Mouse (Mus musculus) intestine, postnatal 0 days (tissue): ENCODE results near the gene Scgb3a1. TPM values are rescaled to one million over a fixed set of nuclear protein-coding genes. Genes with fewer than 3 reads are reported as not detected.
A peak's percentile ranks its signal among the peaks of the same experiment; 100 is the strongest.

ENCODE experiments used
- ATAC-seq: fragments of 200-750 bp; cut with Nextera tagmentation; 2 replicates; pipeline ENCODE4 v1.8.0; 2017; ENCODE audit warnings: mild to moderate bottlenecking, moderate TSS enrichment, moderate library complexity
- H3K27ac ChIP-seq: fragments of 300-500 bp; sonication (generic); 2 replicates; pipeline ENCODE4 v1.5.1; 2014; ENCODE audit warnings: mild to moderate bottlenecking, low read depth, low read length, moderate library complexity
- H3K27me3 ChIP-seq: fragments of 300-500 bp; sonication (generic); replicated peaks from 2 replicates; pipeline ENCODE4 v1.6.1; 2014; ENCODE audit warnings: low read length, mixed read lengths; ENCODE audit not compliant: control insufficient read depth, insufficient read depth
- H3K36me3 ChIP-seq: fragments of 300-500 bp; sonication (generic); 2 replicates; pipeline ENCODE4 v1.6.1; 2014; ENCODE audit warnings: mild to moderate bottlenecking, moderate library complexity; ENCODE audit not compliant: control insufficient read depth, insufficient read depth
- H3K4me1 ChIP-seq: fragments of 300-500 bp; sonication (generic); replicated peaks from 2 replicates; pipeline ENCODE4 v1.6.1; 2014; ENCODE audit warnings: antibody characterized with exemption, low read length, mixed read lengths; ENCODE audit not compliant: control insufficient read depth, insufficient read depth
- H3K4me2 ChIP-seq: fragments of 300-500 bp; sonication (generic); replicated peaks from 2 replicates; pipeline ENCODE4 v1.6.1; 2014; ENCODE audit warnings: low read depth, mild to moderate bottlenecking, moderate library complexity
- H3K4me3 ChIP-seq: fragments of 300-500 bp; sonication (generic); 2 replicates; pipeline ENCODE4 v1.5.1; 2014; ENCODE audit warnings: low read depth, low read length
- H3K9ac ChIP-seq: fragments of 300-500 bp; sonication (generic); 2 replicates; pipeline ENCODE4 v1.6.1; 2014; ENCODE audit warnings: mild to moderate bottlenecking, low read depth, low read length
- H3K9me3 ChIP-seq: fragments of 300-500 bp; sonication (generic); 2 replicates; pipeline ENCODE4 v1.6.1; 2016; ENCODE audit warnings: mixed run types; ENCODE audit not compliant: control insufficient read depth
- CTCF ChIP-seq: sonication (generic); IDR thresholded peaks from 2 replicates; pipeline ENCODE4 v1.5.1; 2016; ENCODE audit warnings: low read depth, mild to moderate bottlenecking, control low read depth, antibody characterized with exemption, moderate library complexity
- WGBS: fragments of 180-500 bp; shearing (Covaris S2); extraction: QIAGEN DNeasy Blood & Tissue Kit; methylation state at CpG from one replicate; pipeline ENCODE4 v1.1.7; 2014; 5-methylcytosine and 5-hydroxymethylcytosine counted together
- polyA plus RNA-seq: library from polyadenylated mRNA; unstranded; fragments of >200 nt; fragmentation: Nextera tagmentation; extraction: Ambion mirVana; gene quantifications from 2 replicates; pipeline ENCODE4 v1.2.1, GENCODE M21; 2015

Gene Scgb3a1
- polyA plus RNA-seq, 1 experiment from 2014 or later, result 3.2 TPM

- no peak for TF ChIP-seq CTCF
- no peak overlapping the region for H3K9ac ChIP-seq
- no peaks in the 10 kb centered on the region for H3K9me3 ChIP-seq
- no peaks in the 10 kb centered on the region for H3K36me3 ChIP-seq
- 80% methylated on average over 8 of the region's 8 CpGs for WGBS
- no peak for ATAC-seq
- no peak overlapping the region for H3K4me2 ChIP-seq
- H3K27me3 ChIP-seq, result no peaks in the 10 kb centered on the region
- H3K27ac ChIP-seq, result no peak overlapping the region
- no peaks in the 10 kb centered on the region for H3K4me1 ChIP-seq
- H3K4me3 ChIP-seq, result no peak overlapping the region
These were observed 36.7 kb upstream of the Scgb3a1 start for GRCm38 (mm10) chr11:49626748-49627147.

- Histone ChIP-seq H3K4me1 (no peaks in the 10 kb centered on the region), H3K27ac (no peak overlapping the region), H3K36me3 (no peaks in the 10 kb centered on the region), H3K9me3 (no peaks in the 10 kb centered on the region), H3K4me2 (no peak overlapping the region), H3K27me3 (peaks cover 19% of the 10 kb centered on the region), H3K9ac (no peak overlapping the region), H3K4me3 (no peak overlapping the region)
- peak; percentile 67 for TF ChIP-seq CTCF
- ATAC-seq, result no peak
- 32% methylated on average over 3 of the region's 3 CpGs for WGBS
These were observed 32.3 kb upstream of the Scgb3a1 start for GRCm38 (mm10) chr11:49631154-49631553.

GRCm38 (mm10) chr11:49632256-49632655, 31.2 kb upstream of the Scgb3a1 start:
- H3K4me3 ChIP-seq, result no peak overlapping the region
- H3K4me1 ChIP-seq, result no peaks in the 10 kb centered on the region
- ATAC-seq, result no peak
- WGBS, result 70% methylated on average over 2 of the region's 2 CpGs
- H3K27ac ChIP-seq, result no peak overlapping the region
- H3K9ac ChIP-seq, result no peak overlapping the region
- no peaks in the 10 kb centered on the region for H3K36me3 ChIP-seq
- no peaks in the 10 kb centered on the region for H3K9me3 ChIP-seq
- H3K4me2 ChIP-seq, result no peak overlapping the region
- no peak for TF ChIP-seq CTCF
- peaks cover 29% of the 10 kb centered on the region for H3K27me3 ChIP-seq

GRCm38 (mm10) chr11:49634101-49634500, 29.3 kb upstream of the Scgb3a1 start:
- peak overlapping the region; percentile 34 for H3K4me3 ChIP-seq
- no peak for TF ChIP-seq CTCF
- H3K4me2 ChIP-seq, result peak overlapping the region; percentile 64
- H3K27ac ChIP-seq, result no peak overlapping the region
- H3K9me3 ChIP-seq, result no peaks in the 10 kb centered on the region
- peaks cover 33% of the 10 kb centered on the region for H3K27me3 ChIP-seq
- H3K36me3 ChIP-seq, result no peaks in the 10 kb centered on the region
- H3K4me1 ChIP-seq, result no peaks in the 10 kb centered on the region
- H3K9ac ChIP-seq, result no peak overlapping the region
- WGBS, result 8% methylated on average over 22 of the region's 22 CpGs
- no peak for ATAC-seq

GRCm38 (mm10) chr11:49635671-49636070, 27.7 kb upstream of the Scgb3a1 start:
- no peaks in the 10 kb centered on the region for H3K9me3 ChIP-seq
- H3K27me3 ChIP-seq, result peaks cover 33% of the 10 kb centered on the region
- no peak for TF ChIP-seq CTCF
- no peak overlapping the region for H3K27ac ChIP-seq
- no peaks in the 10 kb centered on the region for H3K36me3 ChIP-seq
- WGBS, result 55% methylated on average over 6 of the region's 6 CpGs
- H3K4me1 ChIP-seq, result no peaks in the 10 kb centered on the region
- H3K4me2 ChIP-seq, result no peak overlapping the region
- ATAC-seq, result no peak
- H3K4me3 ChIP-seq, result no peak overlapping the region
- no peak overlapping the region for H3K9ac ChIP-seq

- no peak overlapping the region for H3K4me2 ChIP-seq
- H3K4me3 ChIP-seq, result no peak overlapping the region
- no peaks in the 10 kb centered on the region for H3K4me1 ChIP-seq
- peaks cover 33% of the 10 kb centered on the region for H3K27me3 ChIP-seq
- no peak for ATAC-seq
- H3K9ac ChIP-seq, result no peak overlapping the region
- H3K9me3 ChIP-seq, result no peaks in the 10 kb centered on the region
- WGBS, result 10% methylated on average over 11 of the region's 11 CpGs
- no peaks in the 10 kb centered on the region for H3K36me3 ChIP-seq
- H3K27ac ChIP-seq, result no peak overlapping the region
- peak; percentile 68 for TF ChIP-seq CTCF
These were observed 27.0 kb upstream of the Scgb3a1 start for GRCm38 (mm10) chr11:49636449-49636848.

- ATAC-seq, result no peak
- no peak overlapping the region for H3K9ac ChIP-seq
- H3K36me3 ChIP-seq, result no peaks in the 10 kb centered on the region
- no peak for TF ChIP-seq CTCF
- 44% methylated on average over 8 of the region's 8 CpGs for WGBS
- H3K27ac ChIP-seq, result no peak overlapping the region
- H3K9me3 ChIP-seq, result no peaks in the 10 kb centered on the region
- no peaks in the 10 kb centered on the region for H3K27me3 ChIP-seq
- H3K4me3 ChIP-seq, result no peak overlapping the region
- H3K4me1 ChIP-seq, result no peaks in the 10 kb centered on the region
- no peak overlapping the region for H3K4me2 ChIP-seq
These were observed 17.7 kb upstream of the Scgb3a1 start for GRCm38 (mm10) chr11:49645677-49646076.
